Mouse (Mus musculus) heart, adult 2 months (tissue): ENCODE results near the gene Ggt7. TPM values are rescaled to one million over a fixed set of nuclear protein-coding genes. Genes with fewer than 3 reads are reported as not detected.

Source experiments
- DNase-seq, 2 experiments: peaks; one replicate each; pipeline ENCODE4 v3.0.0; 2021
- H3K27ac ChIP-seq: fragments of 200-600 bp; 2 replicates; pipeline ENCODE4 v1.8.1; 2022
- H3K27me3 ChIP-seq: fragments of 200-500 bp; 2 replicates; pipeline ENCODE4 v1.6.1; 2012; ENCODE audit warnings: mild to moderate bottlenecking, low read length, inconsistent platforms, mixed read lengths; ENCODE audit not compliant: control insufficient read depth, insufficient read depth
- H3K36me3 ChIP-seq: fragments of 200-500 bp; 2 replicates; pipeline ENCODE4 v1.6.1; 2012; ENCODE audit warnings: low read length, inconsistent platforms; ENCODE audit not compliant: control insufficient read depth, insufficient read depth
- H3K4me1 ChIP-seq: fragments of 200-500 bp; 2 replicates; pipeline ENCODE4 v1.6.1; 2011; ENCODE audit warnings: low read length; ENCODE audit not compliant: control insufficient read depth, insufficient read depth
- H3K4me3 ChIP-seq: fragments of 200-600 bp; 2 replicates; pipeline ENCODE4 v1.8.1; 2022
- H3K79me2 ChIP-seq: fragments of 200-500 bp; replicated peaks from 2 replicates; pipeline ENCODE4 v1.6.1; 2012; ENCODE audit warnings: mild to moderate bottlenecking, inconsistent platforms, low read length, moderate library complexity, mixed read lengths; ENCODE audit not compliant: control insufficient read depth, insufficient read depth
- H3K9ac ChIP-seq: fragments of 200-500 bp; 2 replicates; pipeline ENCODE4 v1.6.1; 2012; ENCODE audit warnings: low read depth, mild to moderate bottlenecking, control low read depth, inconsistent platforms, low read length, mixed read lengths
- CTCF ChIP-seq: fragments of 200-600 bp; IDR thresholded peaks from 2 replicates; pipeline ENCODE4 v1.8.1; 2022; ENCODE audit warnings: antibody characterized with exemption, mild to moderate bottlenecking, moderate library complexity
- EP300 ChIP-seq: fragments of 200-500 bp; IDR thresholded peaks from 2 replicates; pipeline ENCODE4 v1.6.1; 2011; ENCODE audit warnings: low read depth, low read length, control low read depth; ENCODE audit not compliant: insufficient read depth
- POLR2A ChIP-seq: fragments of 200-500 bp; IDR thresholded peaks from 2 replicates; pipeline ENCODE4 v1.6.1; 2011; ENCODE audit warnings: mild to moderate bottlenecking, low read depth, low read length, control low read depth; ENCODE audit not compliant: insufficient read depth
- WGBS: fragments of 180-500 bp; shearing (Covaris S2); methylation state at CpG from one replicate; pipeline ENCODE4 v1.1.7; 2018; 5-methylcytosine and 5-hydroxymethylcytosine counted together
- intact Hi-C: fragments of 180-260 bp; cut with DNase I; formaldehyde crosslinking; loops from one replicate; pipeline ENCODE4 v1.15.1; 2025
- polyA plus RNA-seq: library from polyadenylated mRNA; depleted of rRNA; stranded (reverse); fragments of >200 nt; gene quantifications from 2 replicates; pipeline ENCODE4 v1.2.3, GENCODE M21; 2012
- total RNA-seq, 2 experiments: library from RNA; stranded (reverse); gene quantifications; 2 replicates each; pipeline ENCODE4 v1.2.3; 2021

Ggt7 gene
- total and polyA plus RNA-seq, 3 experiments: 0.55 to 6.0 (median 0.73) TPM

DNA sequence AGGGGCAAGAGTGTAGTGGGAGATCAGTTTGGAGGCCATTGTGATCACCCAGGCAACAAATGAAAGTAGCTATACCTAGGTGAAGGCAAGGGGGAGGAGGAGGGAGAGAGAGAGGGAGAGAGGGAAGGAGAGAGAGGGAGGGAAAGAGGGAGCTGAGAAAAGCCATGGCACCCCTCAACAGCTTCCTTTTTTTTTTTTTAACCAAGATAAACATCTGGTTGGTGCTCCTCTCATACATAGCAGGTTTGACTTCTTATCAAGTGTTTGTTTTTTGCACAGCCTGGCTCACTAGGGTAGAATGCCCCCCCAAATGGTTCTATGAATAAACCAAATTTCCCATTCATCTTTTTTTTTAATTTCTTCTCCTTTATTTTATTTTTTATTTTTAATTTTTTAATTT lies 18.3 kb upstream of the Ggt7 start:
- intact Hi-C loops: no loop called here
- no peak overlapping the region for H3K27ac ChIP-seq
- no peak overlapping the region for H3K9ac ChIP-seq
- no peaks in the 10 kb centered on the region; the same call in none of the 2 replicates for H3K36me3 ChIP-seq
- DNase-seq: no peak
- H3K4me3 ChIP-seq: no peak overlapping the region
- H3K79me2 ChIP-seq: no peaks in the 10 kb centered on the region
- peaks cover 4% of the 10 kb centered on the region for H3K4me1 ChIP-seq
- H3K27me3 ChIP-seq: no peaks in the 10 kb centered on the region
- TF ChIP-seq CTCF: no peak
- TF ChIP-seq EP300: no peak
- no peak for TF ChIP-seq POLR2A

DNA sequence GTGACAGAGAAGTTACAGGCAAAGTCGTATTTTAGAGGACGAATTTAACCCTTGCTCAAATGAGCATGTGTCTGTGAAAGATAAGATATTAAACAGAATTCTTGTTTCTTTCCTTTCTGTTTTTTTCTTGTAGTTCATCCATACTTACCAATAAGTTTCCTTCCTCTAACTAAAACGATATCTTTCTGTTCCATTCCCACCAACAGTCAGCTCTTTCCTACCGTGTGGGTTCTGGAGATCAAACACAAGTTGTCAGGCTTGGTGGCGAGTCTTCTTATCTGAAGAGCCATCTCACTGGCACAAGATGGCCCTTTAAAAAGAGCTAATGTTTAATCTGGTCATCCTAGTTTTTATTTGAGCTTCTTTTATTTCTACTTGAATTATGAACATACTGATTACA lies 9.3 kb upstream of the Ggt7 start:
- Histone ChIP-seq H3K36me3 (no peaks in the 10 kb centered on the region), H3K27ac (no peak overlapping the region), H3K4me3 (no peak overlapping the region), H3K79me2 (no peaks in the 10 kb centered on the region), H3K27me3 (no peaks in the 10 kb centered on the region), H3K4me1 (no peaks in the 10 kb centered on the region), H3K9ac (no peak overlapping the region)
- TF ChIP-seq CTCF (no peak), EP300 (no peak)
- intact Hi-C loops: no loop called here
- DNase-seq: no peak
- 54% methylated on average over 5 of the region's 5 CpGs for WGBS

- DNase-seq: no peak
- Histone ChIP-seq H3K9ac (no peak overlapping the region), H3K27me3 (no peaks in the 10 kb centered on the region), H3K27ac (no peak overlapping the region), H3K36me3 (no peaks in the 10 kb centered on the region), H3K4me3 (no peak overlapping the region), H3K79me2 (no peaks in the 10 kb centered on the region), H3K4me1 (no peaks in the 10 kb centered on the region)
- TF ChIP-seq EP300 (no peak), CTCF (no peak), POLR2A (no peak)
- intact Hi-C loops: no loop called here
- 32% methylated on average over 1 of the region's 1 CpGs for WGBS
Observed at GRCm38 (mm10) chr2:155524378-155524777, 6.3 kb upstream of the Ggt7 start.

- Histone ChIP-seq H3K79me2 (no peaks in the 10 kb centered on the region), H3K27me3 (no peaks in the 10 kb centered on the region), H3K4me1 (peaks cover 2% of the 10 kb centered on the region; the same call in 1 of the 2 replicates), H3K36me3 (no peaks in the 10 kb centered on the region), H3K27ac (no peak overlapping the region), H3K9ac (no peak overlapping the region), H3K4me3 (no peak overlapping the region)
- DNase-seq: no peak
- WGBS: 62% methylated on average over 5 of the region's 5 CpGs
- intact Hi-C loops: no loop called here
- no peak for TF ChIP-seq CTCF
- TF ChIP-seq EP300: no peak
- TF ChIP-seq POLR2A: no peak
Observed at GRCm38 (mm10) chr2:155523706-155524105, 5.7 kb upstream of the Ggt7 start.

- intact Hi-C loops: no loop called here
- no peaks in the 10 kb centered on the region for H3K27me3 ChIP-seq
- H3K4me1 ChIP-seq: peaks cover 6% of the 10 kb centered on the region
- peak overlapping the region; percentile 86 for H3K27ac ChIP-seq
- peak overlapping the region; percentile 94 for H3K4me3 ChIP-seq
- H3K36me3 ChIP-seq: no peaks in the 10 kb centered on the region
- H3K79me2 ChIP-seq: no peaks in the 10 kb centered on the region
- DNase-seq: no peak
- H3K9ac ChIP-seq: peak overlapping the region; percentile 59
- no peak for TF ChIP-seq EP300
- TF ChIP-seq POLR2A: no peak
- TF ChIP-seq CTCF: no peak
- 29% methylated on average over 18 of the region's 18 CpGs for WGBS
Observed at GRCm38 (mm10) chr2:155518531-155519270, 664 bp upstream of the Ggt7 start.

- WGBS: 3% methylated on average over 1 of the region's 1 CpGs
- H3K4me1 ChIP-seq: peaks cover 6% of the 10 kb centered on the region
- no peak overlapping the region for H3K27ac ChIP-seq
- intact Hi-C loops: loop anchor here (1.0 to 2.0 kb wide), 3 partner anchors 43 to 104 kb away; partner anchors contain the start of gene Ncoa6
- no peaks in the 10 kb centered on the region for H3K79me2 ChIP-seq
- DNase-seq: peak; percentile 66 to 72
- peak; percentile 100; the same call in 1 of the 2 replicates for TF ChIP-seq CTCF
- no peak for TF ChIP-seq POLR2A
- TF ChIP-seq EP300: peak; percentile 81; the same call in 1 of the 2 replicates
- no peaks in the 10 kb centered on the region for H3K27me3 ChIP-seq
- H3K4me3 ChIP-seq: no peak overlapping the region
- H3K9ac ChIP-seq: no peak overlapping the region
- H3K36me3 ChIP-seq: no peaks in the 10 kb centered on the region
Observed at GRCm38 (mm10) chr2:155515941-155516340, 2.1 kb downstream of the Ggt7 start.
